Mouse (Mus musculus): ENCODE results near the gene Gpr173. TPM values are rescaled to one million over a fixed set of nuclear protein-coding genes. Genes with fewer than 3 reads are reported as not detected.

Gene Gpr173
- 2.1 TPM in 2 replicates for polyA plus RNA-seq (2015; fragmentation: Nextera tagmentation; extraction: Ambion mirVana)

DNA sequence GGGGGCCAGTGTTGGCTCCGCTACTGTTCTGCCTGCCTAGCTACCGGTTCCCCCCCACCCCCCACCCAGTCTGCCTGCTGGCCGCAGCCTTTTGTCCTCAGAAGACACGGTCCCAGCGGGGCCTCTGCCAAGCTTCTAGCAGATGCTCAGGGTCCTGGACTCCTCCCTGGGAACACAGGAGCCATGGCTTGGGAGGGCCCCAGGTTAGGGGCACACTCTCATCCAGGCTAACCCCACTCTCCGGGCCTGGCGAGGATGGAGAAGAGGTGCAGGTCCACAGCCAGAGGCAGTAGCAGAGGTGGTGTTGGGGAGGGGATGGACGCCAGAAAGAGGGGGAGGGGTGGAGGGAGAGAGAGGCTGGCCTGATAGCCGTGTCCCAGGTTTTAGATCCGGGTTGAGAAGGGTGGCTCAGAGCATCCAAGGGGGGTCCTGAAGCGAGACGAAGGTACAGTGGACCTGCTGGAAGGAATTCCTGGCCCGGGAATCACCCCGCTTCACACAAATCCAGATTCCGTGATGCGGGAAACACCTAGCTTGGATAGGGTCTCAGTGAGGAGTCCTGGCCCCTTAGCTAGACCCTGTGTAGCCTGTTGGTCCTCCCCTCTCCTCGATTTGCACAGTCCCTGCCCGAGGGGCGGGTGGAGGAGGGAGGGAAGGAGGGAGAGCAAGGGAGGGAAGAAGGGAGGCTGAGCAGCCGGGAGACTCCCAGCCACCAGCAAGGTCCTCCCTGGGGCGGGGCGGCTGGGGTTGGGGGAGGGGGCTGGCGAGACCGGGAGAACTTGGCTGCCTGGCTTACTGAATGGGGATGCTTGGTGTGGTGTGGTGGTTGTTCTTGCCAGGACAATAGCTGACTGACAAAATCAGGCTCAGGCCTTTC, at the start of gene Gpr173:
Gpr173 (minus strand) TSS at position 308 of the 877 bp plus-strand sequence.
- Histone ChIP-seq H3K27me3 (replicated peaks) (peaks cover 4% of the 10 kb centered on the region; the same call in 1 of the 2 replicates), H3K9ac (peak within 1 kb of the TSS; percentile 45), H3K9me3 (no peaks in the 10 kb centered on the region), H3K27ac (no peak within 1 kb of the TSS), H3K4me1 (replicated peaks) (no peaks in the 10 kb centered on the region), H3K36me3 (no peaks in the 10 kb centered on the region), H3K4me3 (replicated peaks) (peak within 1 kb of the TSS; percentile 49), H3K4me2 (replicated peaks) (peak within 1 kb of the TSS; percentile 60)
- 18% methylated on average over 22 of the region's 24 CpGs for WGBS
- peak; percentile 97 for ATAC-seq

DNA sequence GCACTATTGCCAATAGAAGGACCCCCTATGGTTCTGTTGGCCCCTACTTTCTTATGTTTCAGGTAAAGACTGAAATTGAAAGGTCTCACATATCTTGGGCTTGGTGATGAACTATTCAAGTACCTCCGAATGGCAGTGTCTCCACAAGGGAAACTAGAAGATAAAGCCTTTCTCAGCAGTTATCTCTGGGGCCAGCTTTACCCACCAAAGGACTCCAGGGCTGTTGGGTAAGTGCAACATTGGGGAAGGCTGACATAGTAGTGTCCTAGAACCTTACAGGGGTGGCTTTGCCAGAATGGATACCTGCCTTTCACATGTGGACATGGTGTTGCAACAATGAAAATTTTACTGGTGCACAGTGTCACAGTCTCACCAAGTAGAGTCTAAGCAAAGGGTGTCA, 34.7 kb upstream of the Gpr173 start:
- H3K27ac ChIP-seq = no peak overlapping the region
- WGBS = 96% methylated on average over 1 of the region's 1 CpGs
- H3K27me3 ChIP-seq (replicated peaks) = peaks cover 5% of the 10 kb centered on the region; the same call in 1 of the 2 replicates

DNA sequence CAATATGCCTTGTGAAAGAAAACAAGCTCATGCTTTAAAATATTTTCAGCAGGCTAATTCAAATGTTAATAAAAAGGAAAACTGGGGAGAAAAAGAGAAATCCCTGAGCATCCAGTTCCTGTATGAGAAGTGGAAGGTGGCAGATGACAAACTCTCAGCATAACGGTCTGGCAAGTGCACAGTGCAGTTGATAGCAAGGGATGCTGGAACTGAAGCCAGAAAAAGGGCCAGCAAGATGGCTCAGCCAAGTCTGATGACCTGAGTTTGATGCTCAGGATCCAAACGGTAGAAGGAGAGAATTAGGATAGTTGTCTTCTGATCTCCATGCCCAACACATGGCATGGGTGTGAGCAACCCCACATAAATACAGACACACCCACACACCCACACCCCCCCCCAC, 31.6 kb upstream of the Gpr173 start:
- 79% methylated on average over 2 of the region's 2 CpGs for WGBS
- H3K36me3 ChIP-seq = no peaks in the 10 kb centered on the region
- no peak for ATAC-seq
- no peak overlapping the region for H3K9ac ChIP-seq
- H3K9me3 ChIP-seq = no peaks in the 10 kb centered on the region
- peaks cover 5% of the 10 kb centered on the region; the same call in 1 of the 2 replicates for H3K27me3 ChIP-seq (replicated peaks)
- no peak overlapping the region for H3K4me3 ChIP-seq (replicated peaks)
- no peaks in the 10 kb centered on the region for H3K4me1 ChIP-seq (replicated peaks)
- H3K27ac ChIP-seq = no peak overlapping the region
- H3K4me2 ChIP-seq (replicated peaks) = no peak overlapping the region

More for the DNA sequence above, 34.7 kb upstream of the Gpr173 start:
- Histone ChIP-seq H3K4me3 (replicated peaks) (no peak overlapping the region), H3K4me1 (replicated peaks) (no peaks in the 10 kb centered on the region), H3K9me3 (no peaks in the 10 kb centered on the region), H3K9ac (no peak overlapping the region), H3K36me3 (no peaks in the 10 kb centered on the region), H3K4me2 (replicated peaks) (no peak overlapping the region)
- ATAC-seq = no peak

GRCm38 (mm10) chrX:152368054-152368396, 479 bp downstream of the Gpr173 start:
- 32% methylated on average over 4 of the region's 4 CpGs for WGBS
- no peak for ATAC-seq
- Histone ChIP-seq H3K9me3 (no peaks in the 10 kb centered on the region), H3K4me3 (replicated peaks) (peak overlapping the region; percentile 49), H3K9ac (peak overlapping the region; percentile 45), H3K36me3 (no peaks in the 10 kb centered on the region), H3K27me3 (replicated peaks) (peaks cover 4% of the 10 kb centered on the region; the same call in 1 of the 2 replicates), H3K27ac (no peak overlapping the region), H3K4me1 (replicated peaks) (no peaks in the 10 kb centered on the region), H3K4me2 (replicated peaks) (peak overlapping the region; percentile 60)

DNA sequence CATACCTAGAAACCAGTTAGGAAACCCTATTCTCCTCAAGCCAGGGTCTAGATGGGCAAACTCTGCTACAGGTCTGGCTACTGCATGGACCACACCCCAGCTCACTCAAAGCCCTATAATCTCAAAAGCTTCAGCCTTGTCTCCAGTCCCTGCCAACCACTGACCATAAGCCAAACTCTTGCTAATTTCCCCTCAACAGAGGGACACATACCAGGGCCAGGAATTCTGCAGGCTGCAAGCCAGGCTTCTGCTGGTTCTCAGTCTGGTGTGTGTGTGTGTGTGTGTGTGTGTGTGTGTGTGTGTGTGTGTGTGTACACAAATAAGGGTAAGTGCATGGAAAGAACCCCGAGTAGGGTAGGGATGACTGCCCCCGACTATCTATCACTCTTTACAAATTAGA, 2.1 kb downstream of the Gpr173 start:
- 60% methylated on average over 2 of the region's 2 CpGs for WGBS
- H3K4me2 ChIP-seq (replicated peaks) = no peak overlapping the region
- H3K9ac ChIP-seq = no peak overlapping the region
- no peaks in the 10 kb centered on the region for H3K4me1 ChIP-seq (replicated peaks)
- no peak for ATAC-seq
- no peak overlapping the region for H3K27ac ChIP-seq
- peaks cover 4% of the 10 kb centered on the region; the same call in 1 of the 2 replicates for H3K27me3 ChIP-seq (replicated peaks)
- no peaks in the 10 kb centered on the region for H3K36me3 ChIP-seq
- no peak overlapping the region for H3K4me3 ChIP-seq (replicated peaks)
- no peaks in the 10 kb centered on the region for H3K9me3 ChIP-seq

GRCm38 (mm10) chrX:152352553-152353153, 15.9 kb downstream of the Gpr173 start:
- Histone ChIP-seq H3K9me3 (no peaks in the 10 kb centered on the region), H3K36me3 (no peaks in the 10 kb centered on the region), H3K4me1 (replicated peaks) (no peaks in the 10 kb centered on the region), H3K9ac (no peak overlapping the region), H3K4me3 (replicated peaks) (no peak overlapping the region), H3K4me2 (replicated peaks) (no peak overlapping the region), H3K27me3 (replicated peaks) (peaks cover 7% of the 10 kb centered on the region; the same call in 1 of the 2 replicates), H3K27ac (no peak overlapping the region)
- peak; percentile 87 for ATAC-seq
- 16% methylated on average over 5 of the region's 5 CpGs for WGBS

DNA sequence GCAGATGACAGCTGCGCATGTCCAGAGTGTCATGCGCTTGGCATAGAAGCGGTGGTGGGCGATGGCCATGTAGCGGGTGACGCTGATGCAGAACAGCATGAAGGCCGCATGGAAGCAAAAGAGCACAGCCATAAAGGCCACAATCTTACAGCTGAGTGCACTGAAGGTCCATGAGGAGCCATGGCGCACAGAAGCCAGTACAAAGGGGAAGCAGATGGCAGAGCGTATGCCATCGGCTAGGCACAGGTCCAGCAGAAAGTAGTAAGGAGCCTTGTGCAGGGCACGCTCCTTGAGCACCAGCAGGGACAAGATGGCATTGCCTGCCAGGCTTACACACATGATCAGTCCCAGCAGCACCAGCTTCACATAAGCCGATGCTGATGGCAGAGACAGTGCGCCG, 21.5 kb downstream of the Gpr173 start:
- Histone ChIP-seq H3K9ac (no peak overlapping the region), H3K4me2 (replicated peaks) (no peak overlapping the region), H3K4me3 (replicated peaks) (no peak overlapping the region), H3K4me1 (replicated peaks) (no peaks in the 10 kb centered on the region), H3K27ac (no peak overlapping the region), H3K27me3 (replicated peaks) (peaks cover 14% of the 10 kb centered on the region), H3K36me3 (no peaks in the 10 kb centered on the region), H3K9me3 (no peaks in the 10 kb centered on the region)
- no peak for ATAC-seq
- 96% methylated on average over 14 of the region's 14 CpGs for WGBS

DNA sequence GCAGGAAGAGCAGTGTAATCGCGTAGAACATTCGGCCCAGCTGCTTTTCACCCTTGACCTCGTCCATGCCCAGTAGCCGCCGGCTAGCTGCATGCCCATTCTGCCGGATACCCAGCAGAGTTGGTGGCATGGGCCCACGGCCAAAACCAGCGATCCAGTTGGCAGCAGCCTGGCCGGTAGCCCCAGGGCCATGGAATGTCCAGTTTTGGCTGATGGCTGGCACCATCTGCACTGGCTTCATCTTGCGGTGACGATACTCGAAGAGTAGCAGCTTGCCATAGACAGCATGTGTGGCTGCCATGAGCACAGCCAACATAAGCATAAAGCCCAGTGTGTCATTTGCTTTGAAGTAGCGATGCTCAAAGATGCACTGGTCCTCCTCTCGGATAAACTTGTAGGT, 21.9 kb downstream of the Gpr173 start:
- H3K9me3 ChIP-seq = no peaks in the 10 kb centered on the region
- no peak for ATAC-seq
- peaks cover 14% of the 10 kb centered on the region for H3K27me3 ChIP-seq (replicated peaks)
- no peak overlapping the region for H3K27ac ChIP-seq
- H3K36me3 ChIP-seq = no peaks in the 10 kb centered on the region
- no peak overlapping the region for H3K4me2 ChIP-seq (replicated peaks)
- 92% methylated on average over 15 of the region's 15 CpGs for WGBS
- no peak overlapping the region for H3K9ac ChIP-seq
- no peaks in the 10 kb centered on the region for H3K4me1 ChIP-seq (replicated peaks)
- H3K4me3 ChIP-seq (replicated peaks) = no peak overlapping the region

DNA sequence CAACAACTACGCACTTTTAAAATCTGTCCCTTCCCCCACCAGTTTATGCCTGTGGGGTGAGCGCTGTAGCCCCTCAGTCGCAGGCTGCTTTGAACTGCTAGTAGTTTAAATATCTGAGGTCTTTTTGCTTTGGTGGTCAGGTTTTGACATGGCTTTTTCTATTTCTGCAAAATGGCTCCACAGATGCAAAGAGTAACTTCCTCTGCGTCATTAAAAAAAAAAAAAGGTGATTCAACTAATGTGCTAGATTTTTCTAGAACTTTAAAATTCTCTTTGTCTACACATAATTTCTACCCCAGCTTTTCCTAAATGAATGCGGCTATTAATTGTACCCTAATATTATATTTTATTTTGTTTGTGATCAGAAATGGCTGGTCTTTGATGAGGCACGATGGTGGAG, 25.6 kb downstream of the Gpr173 start:
- H3K36me3 ChIP-seq = no peaks in the 10 kb centered on the region
- peak overlapping the region; percentile 61 for H3K4me2 ChIP-seq (replicated peaks)
- peak overlapping the region; percentile 67 for H3K27ac ChIP-seq
- no peaks in the 10 kb centered on the region for H3K9me3 ChIP-seq
- H3K27me3 ChIP-seq (replicated peaks) = peaks cover 15% of the 10 kb centered on the region; the same call in 1 of the 2 replicates
- 32% methylated on average over 6 of the region's 6 CpGs for WGBS
- no peak overlapping the region for H3K9ac ChIP-seq
- ATAC-seq = no peak
- no peaks in the 10 kb centered on the region for H3K4me1 ChIP-seq (replicated peaks)
- peak overlapping the region; percentile 24 for H3K4me3 ChIP-seq (replicated peaks)

- Histone ChIP-seq H3K4me2 (replicated peaks) (peak within 1 kb of the TSS; percentile 61), H3K36me3 (no peaks in the 10 kb centered on the region), H3K27me3 (replicated peaks) (peaks cover 15% of the 10 kb centered on the region; the same call in 1 of the 2 replicates), H3K9ac (peak within 1 kb of the TSS; percentile 69), H3K9me3 (no peaks in the 10 kb centered on the region), H3K27ac (peak within 1 kb of the TSS; percentile 83), H3K4me3 (replicated peaks) (peak within 1 kb of the TSS; percentile 56), H3K4me1 (replicated peaks) (no peaks in the 10 kb centered on the region)
- 15% methylated on average over 16 of the region's 27 CpGs for WGBS
- peak; percentile 99 for ATAC-seq
Observed at GRCm38 (mm10) chrX:152342358-152342901, 26.1 kb downstream of the Gpr173 start, which contains the start of gene Tspyl2. Gene Tspyl2 (minus strand): TSS chrX:152342425.

DNA sequence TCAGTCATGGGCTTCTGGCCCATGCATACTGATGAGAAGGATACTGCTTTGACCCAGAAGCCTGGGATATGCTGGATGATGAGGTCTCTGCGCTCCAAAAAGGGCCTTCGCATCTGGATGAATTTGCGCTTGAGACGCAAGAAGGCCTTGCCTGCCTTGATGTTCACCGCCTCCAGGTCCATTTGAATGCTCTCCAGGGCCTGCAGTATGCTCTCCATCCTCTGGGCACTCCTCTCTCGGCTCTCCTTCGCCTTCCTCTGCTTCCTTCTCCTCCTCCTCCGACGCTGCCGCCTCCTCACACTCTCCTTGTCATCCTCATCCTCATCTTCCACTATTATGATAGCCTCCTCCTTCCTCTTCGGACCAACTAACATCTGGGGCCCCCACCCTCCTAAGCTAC, 27.0 kb downstream of the Gpr173 start:
- Histone ChIP-seq H3K9me3 (no peaks in the 10 kb centered on the region), H3K4me3 (replicated peaks) (peak overlapping the region; percentile 56), H3K27ac (peak overlapping the region; percentile 83; the same call in 1 of the 2 replicates), H3K9ac (peak overlapping the region; percentile 69), H3K36me3 (no peaks in the 10 kb centered on the region), H3K4me1 (replicated peaks) (no peaks in the 10 kb centered on the region), H3K4me2 (replicated peaks) (peak overlapping the region; percentile 61), H3K27me3 (replicated peaks) (peaks cover 11% of the 10 kb centered on the region; the same call in 1 of the 2 replicates)
- 29% methylated on average over 11 of the region's 11 CpGs for WGBS
- no peak for ATAC-seq

All from intestine, embryonic 15.5 days (tissue).